Mouse (Mus musculus): ENCODE data around the gene Tdrd7. TPM values are rescaled to one million over a fixed set of nuclear protein-coding genes. Genes with fewer than 3 reads are reported as not detected.

The Tdrd7 gene
- polyA plus RNA-seq, 1 experiment from 2014 or later: 28.9 TPM

- Histone ChIP-seq H3K4me2 (replicated peaks; ENCODE audit: low read depth, low read length) (no peak overlapping the region), H3K4me3 (ENCODE audit: low read depth, low read length) (no peak overlapping the region), H3K36me3 (ENCODE audit: insufficient read depth, low read length) (no peaks in the 10 kb centered on the region), H3K27me3 (replicated peaks; ENCODE audit: insufficient read depth, low read length) (no peaks in the 10 kb centered on the region), H3K4me1 (ENCODE audit: insufficient read depth, low read depth, low read length) (no peaks in the 10 kb centered on the region), H3K27ac (ENCODE audit: low read length) (no peak overlapping the region), H3K9me3 (ENCODE audit: low read length) (no peaks in the 10 kb centered on the region), H3K9ac (replicated peaks; ENCODE audit: low read depth) (no peak overlapping the region)
- no peak for DNase-seq (ENCODE audit: low spot score)
- no peak for ATAC-seq
- TF ChIP-seq CTCF (IDR thresholded peaks at IDR 0.05) (no peak), EP300 (IDR thresholded peaks at IDR 0.05) (no peak)
- 93% methylated on average over 4 of the region's 4 CpGs for WGBS
Observed at GRCm38 (mm10) chr4:45956706-45957105, 8.4 kb upstream of the Tdrd7 start.

- WGBS: 13% methylated on average over 13 of the region's 13 CpGs
- H3K9me3 ChIP-seq (ENCODE audit: low read length): no peaks in the 10 kb centered on the region
- H3K4me1 ChIP-seq (ENCODE audit: insufficient read depth, low read depth, low read length): no peaks in the 10 kb centered on the region; the same call in 1 of the 2 replicates
- peak; percentile 32 for TF ChIP-seq EP300 (IDR thresholded peaks at IDR 0.05)
- TF ChIP-seq CTCF (IDR thresholded peaks at IDR 0.05): no peak
- no peak overlapping the region for H3K9ac ChIP-seq (replicated peaks; ENCODE audit: low read depth)
- H3K4me2 ChIP-seq (replicated peaks; ENCODE audit: low read depth, low read length): peak overlapping the region; percentile 33
- no peaks in the 10 kb centered on the region for H3K36me3 ChIP-seq (ENCODE audit: insufficient read depth, low read length)
- peak; percentile 90 for DNase-seq (ENCODE audit: low spot score)
- H3K27ac ChIP-seq (ENCODE audit: low read length): peak overlapping the region; percentile 76
- H3K4me3 ChIP-seq (ENCODE audit: low read depth, low read length): no peak overlapping the region
- peak; percentile 90 for ATAC-seq
- no peaks in the 10 kb centered on the region for H3K27me3 ChIP-seq (replicated peaks; ENCODE audit: insufficient read depth, low read length)
Observed at GRCm38 (mm10) chr4:45965737-45966447, 758 bp downstream of the Tdrd7 start.

GRCm38 (mm10) chr4:45966716-45967115, 1.6 kb downstream of the Tdrd7 start:
- no peak for ATAC-seq
- WGBS: 19% methylated on average over 6 of the region's 6 CpGs
- TF ChIP-seq CTCF (IDR thresholded peaks at IDR 0.05) (no peak), EP300 (IDR thresholded peaks at IDR 0.05) (no peak)
- Histone ChIP-seq H3K4me2 (replicated peaks; ENCODE audit: low read depth, low read length) (0 out of 2 replicates have a peak overlapping the region, but pooled peaks have one; percentile 8), H3K9me3 (ENCODE audit: low read length) (no peaks in the 10 kb centered on the region), H3K27me3 (replicated peaks; ENCODE audit: insufficient read depth, low read length) (no peaks in the 10 kb centered on the region), H3K9ac (replicated peaks; ENCODE audit: low read depth) (no peak overlapping the region), H3K27ac (ENCODE audit: low read length) (peak overlapping the region; percentile 76), H3K4me1 (ENCODE audit: insufficient read depth, low read depth, low read length) (peaks cover 4% of the 10 kb centered on the region; the same call in 1 of the 2 replicates), H3K4me3 (ENCODE audit: low read depth, low read length) (no peak overlapping the region), H3K36me3 (ENCODE audit: insufficient read depth, low read length) (no peaks in the 10 kb centered on the region)
- peak; percentile 15 for DNase-seq (ENCODE audit: low spot score)

GRCm38 (mm10) chr4:45967479-45968341, 2.6 kb downstream of the Tdrd7 start:
- 64% methylated on average over 9 of the region's 9 CpGs for WGBS
- Histone ChIP-seq H3K4me3 (ENCODE audit: low read depth, low read length) (no peak overlapping the region), H3K4me2 (replicated peaks; ENCODE audit: low read depth, low read length) (no peak overlapping the region), H3K27me3 (replicated peaks; ENCODE audit: insufficient read depth, low read length) (no peaks in the 10 kb centered on the region), H3K9ac (replicated peaks; ENCODE audit: low read depth) (no peak overlapping the region), H3K4me1 (ENCODE audit: insufficient read depth, low read depth, low read length) (peaks cover 5% of the 10 kb centered on the region; the same call in 1 of the 2 replicates), H3K9me3 (ENCODE audit: low read length) (no peaks in the 10 kb centered on the region), H3K27ac (ENCODE audit: low read length) (no peak overlapping the region), H3K36me3 (ENCODE audit: insufficient read depth, low read length) (no peaks in the 10 kb centered on the region)
- TF ChIP-seq CTCF (IDR thresholded peaks at IDR 0.05): no peak
- no peak for TF ChIP-seq EP300 (IDR thresholded peaks at IDR 0.05)
- ATAC-seq (no peak), DNase-seq (ENCODE audit: low spot score) (no peak)

GRCm38 (mm10) chr4:45969051-45969450, 3.9 kb downstream of the Tdrd7 start:
- no peaks in the 10 kb centered on the region for H3K27me3 ChIP-seq (replicated peaks; ENCODE audit: insufficient read depth, low read length)
- H3K4me3 ChIP-seq (ENCODE audit: low read depth, low read length): no peak overlapping the region
- DNase-seq (ENCODE audit: low spot score) (no peak), ATAC-seq (no peak)
- no peaks in the 10 kb centered on the region for H3K9me3 ChIP-seq (ENCODE audit: low read length)
- no peak overlapping the region for H3K27ac ChIP-seq (ENCODE audit: low read length)
- H3K4me2 ChIP-seq (replicated peaks; ENCODE audit: low read depth, low read length): no peak overlapping the region
- TF ChIP-seq EP300 (IDR thresholded peaks at IDR 0.05): no peak
- no peak for TF ChIP-seq CTCF (IDR thresholded peaks at IDR 0.05)
- no peaks in the 10 kb centered on the region for H3K36me3 ChIP-seq (ENCODE audit: insufficient read depth, low read length)
- WGBS: 72% methylated on average over 2 of the region's 2 CpGs
- peaks cover 13% of the 10 kb centered on the region; the same call in 1 of the 2 replicates for H3K4me1 ChIP-seq (ENCODE audit: insufficient read depth, low read depth, low read length)
- no peak overlapping the region for H3K9ac ChIP-seq (replicated peaks; ENCODE audit: low read depth)

GRCm38 (mm10) chr4:45970048-45970560, 5.0 kb downstream of the Tdrd7 start:
- Histone ChIP-seq H3K36me3 (ENCODE audit: insufficient read depth, low read length) (no peaks in the 10 kb centered on the region), H3K4me1 (ENCODE audit: insufficient read depth, low read depth, low read length) (peaks cover 13% of the 10 kb centered on the region; the same call in 1 of the 2 replicates), H3K9ac (replicated peaks; ENCODE audit: low read depth) (no peak overlapping the region), H3K27ac (ENCODE audit: low read length) (no peak overlapping the region; the same call in 1 of the 2 replicates), H3K4me2 (replicated peaks; ENCODE audit: low read depth, low read length) (no peak overlapping the region), H3K4me3 (ENCODE audit: low read depth, low read length) (no peak overlapping the region), H3K27me3 (replicated peaks; ENCODE audit: insufficient read depth, low read length) (no peaks in the 10 kb centered on the region), H3K9me3 (ENCODE audit: low read length) (no peaks in the 10 kb centered on the region)
- TF ChIP-seq CTCF (IDR thresholded peaks at IDR 0.05) (no peak), EP300 (IDR thresholded peaks at IDR 0.05) (no peak)
- WGBS: 51% methylated on average over 7 of the region's 7 CpGs
- no peak for ATAC-seq
- no peak for DNase-seq (ENCODE audit: low spot score)

Measured in lung, postnatal 0 days (tissue).